Mouse (Mus musculus) embryo, embryonic 9.5 days (tissue): ENCODE results near the gene Ttc39a.
A peak's percentile ranks its signal among the peaks of the same experiment; 100 is the strongest.

Source experiments
- DNase-seq: peaks from one replicate; pipeline ENCODE4 v3.0.0-alpha.2; 2017; ENCODE audit errors: extremely low spot score

The Ttc39a gene

GRCm38 (mm10) chr4:109420138-109420795 is 13.8 kb downstream of the Ttc39a start:
- DNase-seq: no peak

- no peak for DNase-seq
Measured at GRCm38 (mm10) chr4:109421608-109422007, 15.2 kb downstream of the Ttc39a start.

GRCm38 (mm10) chr4:109422436-109422835 is 16.0 kb downstream of the Ttc39a start:
- DNase-seq: no peak

GRCm38 (mm10) chr4:109423438-109423837 is 17.0 kb downstream of the Ttc39a start:
- no peak for DNase-seq

GRCm38 (mm10) chr4:109427058-109427457 is 20.6 kb downstream of the Ttc39a start:
- DNase-seq: no peak

- DNase-seq: no peak
Measured at GRCm38 (mm10) chr4:109430250-109430649, 23.8 kb downstream of the Ttc39a start.

GRCm38 (mm10) chr4:109430854-109431253 is 24.4 kb downstream of the Ttc39a start:
- peak; percentile 45 for DNase-seq

- DNase-seq: no peak
Measured at GRCm38 (mm10) chr4:109432668-109433375, 26.4 kb downstream of the Ttc39a start.

- DNase-seq: no peak
Measured at GRCm38 (mm10) chr4:109433641-109434040, 27.2 kb downstream of the Ttc39a start.

- DNase-seq: no peak
Measured at GRCm38 (mm10) chr4:109434256-109434655, 27.8 kb downstream of the Ttc39a start.

- peak; percentile 65 for DNase-seq
Measured at GRCm38 (mm10) chr4:109437913-109438878, 31.8 kb downstream of the Ttc39a start.

GRCm38 (mm10) chr4:109439101-109439500 is 32.7 kb downstream of the Ttc39a start:
- no peak for DNase-seq

GRCm38 (mm10) chr4:109439825-109440248 is 33.4 kb downstream of the Ttc39a start:
- DNase-seq: no peak

- DNase-seq: no peak
Measured at GRCm38 (mm10) chr4:109440381-109440780, 34.0 kb downstream of the Ttc39a start.

- no peak for DNase-seq
Measured at GRCm38 (mm10) chr4:109441000-109441399, 34.6 kb downstream of the Ttc39a start.

- no peak for DNase-seq
Measured at GRCm38 (mm10) chr4:109442126-109442525, 35.7 kb downstream of the Ttc39a start.

GRCm38 (mm10) chr4:109442649-109443048 is 36.2 kb downstream of the Ttc39a start:
- DNase-seq: no peak

- DNase-seq: no peak
Measured at GRCm38 (mm10) chr4:109444471-109444870, 38.0 kb downstream of the Ttc39a start.

- DNase-seq: no peak
Measured at GRCm38 (mm10) chr4:109444951-109445350, 38.5 kb downstream of the Ttc39a start.

GRCm38 (mm10) chr4:109445397-109445796 is 39.0 kb downstream of the Ttc39a start:
- no peak for DNase-seq

GRCm38 (mm10) chr4:109445956-109446355 is 39.5 kb downstream of the Ttc39a start:
- DNase-seq: no peak

- no peak for DNase-seq
Measured at GRCm38 (mm10) chr4:109448531-109448930, 42.1 kb downstream of the Ttc39a start.
